Mouse (Mus musculus): ENCODE data around the gene Fbxo21.

DNA sequence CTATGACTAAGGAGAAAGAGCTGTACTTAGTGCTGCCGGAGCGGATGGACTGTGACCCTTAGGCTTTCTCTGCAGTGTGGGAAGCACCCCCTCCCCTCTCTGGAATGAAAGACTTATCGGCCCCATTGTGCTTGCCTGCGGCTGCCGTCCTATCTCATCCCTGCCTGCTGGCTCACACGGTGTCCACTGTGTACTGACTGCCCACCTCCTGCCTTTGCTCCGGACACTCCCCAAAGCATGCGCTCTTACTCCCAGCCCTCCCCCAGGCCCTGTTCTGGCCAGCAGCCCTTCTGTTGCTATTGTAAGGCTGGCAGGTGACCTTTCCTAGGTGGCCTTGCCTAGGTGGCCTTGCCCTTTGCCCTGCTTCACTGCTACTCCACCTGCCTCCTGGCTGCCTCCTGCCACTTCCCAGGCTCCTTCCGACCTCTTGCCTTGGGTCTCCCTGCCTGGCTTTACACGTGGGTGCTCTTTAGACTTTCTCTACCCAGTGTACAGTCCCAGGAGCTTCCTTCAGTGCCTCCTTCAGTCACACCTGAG, 21.0 kb downstream of the Fbxo21 start:
- TF ChIP-seq POLR2A (IDR thresholded peaks at IDR 0.05; ENCODE audit: low read depth, low read length) (no peak), CTCF (IDR thresholded peaks at IDR 0.05; ENCODE audit: extremely low read depth, insufficient read depth, insufficient read length, insufficient replicate concordance) (no peak)

All from spleen, adult 2 months (tissue).